Mouse (Mus musculus): Measurements from ENCODE around the gene Prkar2b.
"Not testable (repeated sequence)": the region's sequence is repeated elsewhere in the genome, so short reads cannot be mapped to it uniquely, and the experiment has no call there.

Gene Prkar2b

GRCm38 (mm10) chr12:32059135-32059534 lies 2.0 kb downstream of the Prkar2b start:
- DNase-seq = no peak

DNA sequence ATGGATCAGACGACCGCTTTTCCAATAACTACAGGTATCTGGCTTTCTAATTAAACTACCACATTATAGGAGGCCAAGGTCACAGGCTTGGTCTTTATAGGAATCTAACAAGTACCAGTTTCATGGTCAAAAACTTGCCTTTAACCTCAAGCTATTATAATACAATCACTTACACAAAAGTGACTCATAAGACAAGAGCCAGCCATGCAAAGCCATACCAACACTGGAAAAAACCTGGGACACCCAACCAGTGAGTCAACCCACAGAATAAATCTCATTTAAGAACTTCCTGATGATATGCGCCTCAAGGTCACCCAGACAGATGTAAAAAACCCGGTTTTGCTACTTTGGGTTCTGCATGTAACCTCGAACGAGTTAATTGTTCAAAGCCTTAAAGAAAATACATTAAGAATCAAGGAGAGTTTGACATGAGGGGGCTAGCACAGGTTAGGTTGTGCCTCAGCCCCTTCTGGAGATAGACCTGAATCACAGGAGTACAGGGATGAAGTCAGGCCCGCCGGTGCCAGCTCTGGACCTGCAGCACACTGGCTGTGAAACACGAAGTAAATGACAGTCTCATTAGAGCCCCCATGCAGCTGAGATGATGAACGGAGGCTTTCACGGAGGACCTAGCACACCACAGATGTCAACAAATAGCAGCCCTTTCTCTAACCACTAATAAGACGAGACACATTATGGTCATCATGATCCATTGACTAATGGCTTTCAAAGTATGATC lies 3.5 kb downstream of the Prkar2b start:
- no peak for DNase-seq

DNA sequence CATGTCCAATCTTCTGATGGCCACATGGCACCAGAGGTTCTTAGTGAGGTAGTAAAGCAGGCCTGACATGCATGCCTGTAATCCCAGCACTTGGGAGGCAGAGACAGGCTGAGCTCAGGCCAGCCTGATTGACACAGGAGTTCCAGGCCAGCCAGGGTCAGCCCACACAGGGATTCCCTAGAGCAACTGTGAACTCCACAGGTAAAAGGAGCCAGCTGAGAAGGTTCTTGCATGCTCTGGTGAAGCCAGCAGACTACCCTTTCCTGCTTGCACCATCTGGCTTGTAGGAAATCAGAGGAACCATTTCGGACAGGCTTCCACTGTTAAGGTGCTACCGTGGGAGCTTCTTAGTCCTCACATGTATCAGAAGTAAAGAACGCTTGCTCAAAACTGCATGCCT lies 5.3 kb downstream of the Prkar2b start:
- DNase-seq = no peak

- no peak for DNase-seq
These were observed 6.5 kb downstream of the Prkar2b start for GRCm38 (mm10) chr12:32054476-32055166.

DNA sequence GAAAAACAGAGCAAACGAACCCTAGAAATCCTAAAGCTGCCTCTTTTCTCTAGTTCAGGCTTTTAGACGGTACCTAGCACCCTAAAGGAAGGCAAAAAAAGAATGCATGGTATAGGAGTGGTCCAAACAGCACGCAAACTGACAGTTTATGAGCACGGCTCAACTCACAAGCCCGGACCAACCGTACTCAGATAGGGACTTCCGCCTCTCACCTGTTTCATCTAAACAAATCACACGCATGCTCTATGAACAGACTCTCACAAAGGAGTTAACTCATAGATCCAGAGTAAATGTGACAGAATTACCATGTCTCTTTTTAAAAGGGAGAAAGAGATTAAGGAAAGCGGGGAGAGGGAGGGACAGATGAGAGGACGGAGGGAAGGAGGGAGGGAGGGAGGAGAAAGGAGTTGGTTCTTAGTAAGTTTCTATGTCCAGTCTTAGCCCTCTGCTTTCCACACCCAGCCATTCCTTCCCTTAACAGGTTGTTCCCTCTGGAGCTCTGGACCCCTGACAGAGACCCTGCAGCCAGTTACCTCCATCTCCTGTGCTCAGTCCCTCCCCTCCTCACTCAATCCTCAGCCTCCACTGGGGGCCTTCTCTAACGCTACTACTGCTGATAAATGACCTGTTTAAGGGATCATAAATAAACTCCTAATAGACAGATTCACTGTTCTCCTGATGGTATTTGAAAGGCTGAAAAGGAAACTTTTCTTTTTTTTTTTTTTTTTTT lies 7.3 kb downstream of the Prkar2b start:
- no peak for DNase-seq

- no peak for DNase-seq
These were observed 8.2 kb downstream of the Prkar2b start for GRCm38 (mm10) chr12:32052882-32053281.

GRCm38 (mm10) chr12:32050165-32050564 lies 10.9 kb downstream of the Prkar2b start:
- no peak for DNase-seq

- no peak for DNase-seq
These were observed 15.3 kb downstream of the Prkar2b start for GRCm38 (mm10) chr12:32045566-32046330.

DNA sequence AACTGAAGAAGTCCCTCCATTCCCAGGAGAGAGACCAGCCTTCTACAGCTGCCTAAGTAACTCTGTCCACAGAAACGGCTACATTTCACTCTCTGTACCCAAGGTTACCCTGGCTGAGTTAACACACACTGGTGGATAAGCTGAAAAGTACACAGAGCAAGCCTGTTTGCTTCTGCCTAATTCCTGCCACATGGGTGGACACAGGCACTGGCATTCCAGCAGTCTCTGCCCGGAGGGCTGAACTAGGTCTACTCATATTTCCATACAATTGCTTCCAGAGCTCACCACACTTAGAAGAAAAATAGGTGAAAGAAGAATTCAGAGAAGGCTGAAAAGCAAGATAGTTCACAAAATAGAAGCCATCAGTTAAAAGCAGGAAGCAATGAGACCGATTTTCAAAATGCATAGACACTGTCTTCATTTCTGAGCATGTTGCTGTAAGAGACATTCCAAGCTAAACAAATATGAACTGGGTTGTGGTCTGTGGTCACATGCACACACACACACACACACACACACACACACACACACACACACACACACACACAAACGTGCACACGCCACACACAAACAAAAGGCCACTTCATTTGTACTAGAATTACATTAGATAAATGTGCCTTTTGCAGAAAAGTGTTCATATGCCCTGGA lies 16.5 kb downstream of the Prkar2b start:
- DNase-seq = no peak

- no peak for DNase-seq
These were observed 27.6 kb downstream of the Prkar2b start for GRCm38 (mm10) chr12:32033536-32033935.

GRCm38 (mm10) chr12:32032917-32033316 lies 28.2 kb downstream of the Prkar2b start:
- no peak for DNase-seq

- no peak for DNase-seq
These were observed 42.7 kb downstream of the Prkar2b start for GRCm38 (mm10) chr12:32018376-32018750.

DNA sequence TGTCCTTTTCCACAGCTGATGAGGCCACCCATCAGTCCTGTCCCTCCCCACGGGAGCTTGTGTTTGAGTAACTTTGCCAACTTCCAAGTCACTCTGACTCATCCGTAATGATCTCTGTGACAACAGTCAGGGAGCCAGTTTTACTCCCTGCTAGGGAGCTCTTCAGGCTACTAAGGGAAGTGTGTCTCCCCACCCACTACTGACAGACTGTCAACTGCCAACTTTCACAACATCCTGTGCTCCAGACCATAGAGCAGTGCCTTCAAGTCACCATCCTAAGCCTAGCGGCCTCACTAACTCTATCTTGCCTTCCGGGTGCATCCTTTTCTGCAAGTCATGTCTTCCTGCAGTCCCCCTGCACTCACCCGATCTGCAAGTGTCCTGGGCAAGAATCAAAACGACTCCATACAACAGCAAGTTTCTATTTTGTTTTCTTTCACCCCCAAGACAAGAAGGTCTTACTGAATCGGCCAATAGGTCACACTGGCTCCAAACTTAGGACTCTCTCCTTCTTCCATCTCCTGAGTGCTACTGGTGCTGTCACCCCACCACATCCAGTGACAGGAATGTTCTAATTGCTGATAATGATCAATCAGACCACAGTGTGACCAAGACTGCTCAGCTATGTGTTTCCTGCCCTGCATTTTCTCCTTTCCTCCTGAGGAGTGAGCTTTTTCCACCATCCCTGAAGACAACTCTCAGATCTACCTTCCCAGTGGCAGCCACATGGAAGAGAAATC lies 43.3 kb downstream of the Prkar2b start:
- DNase-seq = no peak

GRCm38 (mm10) chr12:32016472-32016871 lies 44.6 kb downstream of the Prkar2b start:
- no peak for DNase-seq

DNA sequence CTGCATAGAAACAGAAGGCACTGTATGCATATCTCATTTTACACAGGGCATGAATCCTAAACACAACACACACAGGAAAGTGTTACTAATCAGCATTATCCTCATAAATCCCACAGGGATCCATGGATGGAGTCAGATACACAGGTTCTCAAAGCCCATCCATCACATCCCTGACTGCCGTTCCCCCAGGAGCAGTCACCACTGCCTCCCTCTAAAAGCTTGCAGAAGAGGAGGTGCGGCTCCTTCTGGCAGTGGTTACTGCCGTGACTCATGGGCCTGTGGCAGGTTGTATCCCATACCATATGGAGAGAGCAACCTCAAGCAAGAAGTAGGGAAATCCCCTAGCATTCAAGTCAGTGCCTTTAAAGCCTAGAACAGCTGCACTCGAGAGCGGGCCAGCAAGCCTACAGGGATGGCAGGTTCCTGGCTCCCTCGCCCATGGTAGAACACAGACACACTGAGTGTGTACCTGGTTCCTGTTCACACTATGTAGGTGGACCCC lies 45.8 kb downstream of the Prkar2b start:
- DNase-seq = no peak

DNA sequence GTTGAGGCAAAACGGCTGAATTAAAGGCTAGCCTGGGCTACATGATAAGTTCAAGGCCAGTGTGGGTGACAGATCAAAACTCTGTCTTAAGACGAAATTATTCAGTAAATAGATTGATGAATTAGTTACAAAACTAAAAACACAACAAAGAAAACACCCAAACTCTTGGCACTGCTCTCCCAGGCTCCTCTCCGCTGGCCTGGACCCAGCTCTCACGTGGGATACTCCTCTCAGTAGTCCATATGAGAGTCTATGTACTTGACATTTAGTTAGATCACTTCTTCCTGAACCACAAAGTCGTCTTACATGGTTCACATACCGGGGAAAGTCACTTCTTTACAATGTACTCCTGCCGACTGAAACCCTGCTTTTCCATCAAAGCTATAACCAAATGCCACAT lies 46.3 kb downstream of the Prkar2b start:
- DNase-seq = no peak

GRCm38 (mm10) chr12:32012169-32012568 lies 48.9 kb downstream of the Prkar2b start:
- DNase-seq = no peak

DNA sequence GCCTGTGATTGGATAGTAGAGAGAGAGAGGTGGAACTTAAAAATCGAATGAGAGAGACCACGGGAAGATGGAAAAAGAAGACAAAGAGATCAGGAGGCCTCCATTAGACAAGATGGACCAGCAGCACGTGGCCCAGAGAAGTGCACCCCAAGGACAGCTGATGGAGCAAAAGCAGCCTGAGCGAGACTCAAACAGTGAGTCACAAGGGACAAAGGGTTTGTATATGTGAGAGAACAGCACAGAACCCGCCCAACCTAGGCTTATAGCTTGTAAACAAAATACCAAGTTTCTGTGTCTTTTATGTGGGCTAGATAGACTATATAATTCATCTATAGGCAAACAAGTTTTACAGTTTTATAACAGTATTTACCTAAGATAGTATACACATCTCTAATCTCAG lies 50.0 kb downstream of the Prkar2b start:
- DNase-seq = no peak

DNA sequence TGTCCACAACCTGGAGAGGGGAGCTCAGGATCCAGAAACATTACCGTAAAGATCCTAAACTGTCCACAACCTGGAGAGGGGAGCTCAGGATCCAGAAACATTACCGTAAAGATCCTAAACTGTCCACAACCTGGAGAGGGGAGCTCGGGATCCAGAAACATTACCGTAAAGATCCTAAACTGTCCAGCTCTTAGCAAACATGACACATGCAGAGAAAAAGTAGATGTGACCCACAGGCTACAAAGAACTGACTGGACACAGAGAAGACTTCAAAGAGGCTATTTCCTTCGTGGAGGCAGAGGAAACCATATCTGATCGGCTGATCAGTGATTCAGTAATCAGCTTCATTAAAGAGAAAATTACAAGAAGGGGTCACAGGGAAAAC lies 51.1 kb downstream of the Prkar2b start:
- DNase-seq = not testable (repeated sequence)

- no peak for DNase-seq
These were observed 51.7 kb downstream of the Prkar2b start for GRCm38 (mm10) chr12:32009267-32009984.

DNA sequence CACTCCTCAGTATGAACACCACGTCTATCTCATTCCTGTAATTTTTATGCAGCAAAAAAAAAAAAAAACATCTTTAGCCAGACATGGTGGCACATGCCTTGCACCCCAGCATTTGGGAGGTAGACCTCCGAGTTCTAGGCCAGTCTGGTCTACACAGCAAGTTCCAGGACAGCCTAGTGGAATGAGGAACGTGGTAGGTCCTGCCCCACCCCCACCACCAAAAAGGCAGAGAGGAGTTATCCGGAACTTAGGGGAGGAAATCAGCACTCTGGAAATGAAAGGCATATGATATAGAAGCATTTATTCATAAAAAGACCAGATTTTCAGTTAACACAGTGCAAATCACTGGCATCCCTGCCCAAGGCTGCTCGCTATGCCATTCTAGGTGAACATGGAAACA lies 52.4 kb downstream of the Prkar2b start:
- no peak for DNase-seq

Measured in right cerebral cortex, postnatal 14 days (tissue).